11 mouse cellular contexts compared by ENCODE assay signal in genomic region chrX:142490093-142490717, GRCm38 (mm10).
DNase-seq lines count a peak whose midpoint lies in the region; ATAC-seq and TF ChIP-seq lines count a peak whose summit lies in the region.
"Had no signal": no experiment of that assay in that cellular context is flagged by ENCODE, and none has a peak within 500 bp of the region (broad histone marks: within the 10 kb centered on the region; RNA-seq: fewer than 3 reads in every experiment).

No protein-coding gene starts in this region.

- peak; percentile 57 for ATAC-seq in intestine, postnatal 0 days
- ATAC-seq in monocyte, adult 5-6 weeks (replicated peaks; ENCODE audit: insufficient number of reproducible peaks, low FRiP score, low TSS enrichment, poor library complexity, severe bottlenecking), result no peak
- ATAC-seq in neural tube, embryonic 15.5 days (ENCODE audit: low FRiP score), result no peak
- ATAC-seq in midbrain, embryonic 13.5 days, result no peak
- ATAC-seq: midbrain, embryonic 16.5 days had no signal

- H3K9ac ChIP-seq in intestine, postnatal 0 days (ENCODE audit: low read depth, low read length), result no peak overlapping the region
- H3K9ac ChIP-seq in neural tube, embryonic 15.5 days (replicated peaks), result no peak overlapping the region
- H3K9ac ChIP-seq in midbrain, embryonic 13.5 days (replicated peaks), result no peak overlapping the region

- TF ChIP-seq CTCF in intestine, postnatal 0 days (IDR thresholded peaks at IDR 0.05; ENCODE audit: low read depth), result no peak

- no peaks in the 10 kb centered on the region for H3K9me3 ChIP-seq in heart, embryonic 10.5 days
- H3K9me3 ChIP-seq in intestine, postnatal 0 days (ENCODE audit: control insufficient read depth), result no peaks in the 10 kb centered on the region
- H3K9me3 ChIP-seq in neural tube, embryonic 15.5 days (replicated peaks), result no peaks in the 10 kb centered on the region
- no peaks in the 10 kb centered on the region for H3K9me3 ChIP-seq in midbrain, embryonic 13.5 days

- H3K27ac ChIP-seq in heart, embryonic 10.5 days, result no peak overlapping the region
- H3K27ac ChIP-seq in intestine, postnatal 0 days (ENCODE audit: low read depth, low read length), result no peak overlapping the region
- H3K27ac ChIP-seq in neural tube, embryonic 15.5 days (replicated peaks), result no peak overlapping the region
- no peak overlapping the region for H3K27ac ChIP-seq in midbrain, embryonic 13.5 days

- no peak overlapping the region for H3K4me3 ChIP-seq in heart, embryonic 10.5 days
- H3K4me3 ChIP-seq in intestine, postnatal 0 days (ENCODE audit: low read depth, low read length), result no peak overlapping the region
- H3K4me3 ChIP-seq in neural tube, embryonic 15.5 days (replicated peaks), result no peak overlapping the region
- H3K4me3 ChIP-seq in midbrain, embryonic 13.5 days (replicated peaks), result no peak overlapping the region

- H3K27me3 ChIP-seq in heart, embryonic 10.5 days (ENCODE audit: insufficient read depth, poor library complexity, severe bottlenecking), result peaks cover 9% of the 10 kb centered on the region; the same call in 1 of the 2 replicates
- H3K27me3 ChIP-seq in intestine, postnatal 0 days (replicated peaks; ENCODE audit: control insufficient read depth, insufficient read depth, low read length), result no peaks in the 10 kb centered on the region
- H3K27me3 ChIP-seq in neural tube, embryonic 15.5 days (replicated peaks), result 0 out of 2 replicates have a peak, but pooled peaks cover 4% of the 10 kb centered on the region
- peaks cover 20% of the 10 kb centered on the region; the same call in 1 of the 2 replicates for H3K27me3 ChIP-seq in midbrain, embryonic 13.5 days

- no peaks in the 10 kb centered on the region for H3K36me3 ChIP-seq in heart, embryonic 10.5 days
- no peaks in the 10 kb centered on the region for H3K36me3 ChIP-seq in intestine, postnatal 0 days (ENCODE audit: control insufficient read depth, insufficient read depth)
- H3K36me3 ChIP-seq in neural tube, embryonic 15.5 days, result no peaks in the 10 kb centered on the region
- H3K36me3 ChIP-seq in midbrain, embryonic 13.5 days, result no peaks in the 10 kb centered on the region

- 67% methylated on average over 8 of the region's 8 CpGs for WGBS in heart, embryonic 10.5 days
- WGBS in intestine, postnatal 0 days, result 37% methylated on average over 8 of the region's 8 CpGs
- WGBS in neural tube, embryonic 15.5 days, result 59% methylated on average over 8 of the region's 8 CpGs
- WGBS in midbrain, embryonic 13.5 days, result 78% methylated on average over 8 of the region's 8 CpGs

- no peaks in the 10 kb centered on the region for H3K4me1 ChIP-seq in heart, embryonic 10.5 days
- no peaks in the 10 kb centered on the region for H3K4me1 ChIP-seq in intestine, postnatal 0 days (replicated peaks; ENCODE audit: control insufficient read depth, insufficient read depth, low read length)
- no peaks in the 10 kb centered on the region for H3K4me1 ChIP-seq in neural tube, embryonic 15.5 days
- H3K4me1 ChIP-seq in midbrain, embryonic 13.5 days (replicated peaks), result no peaks in the 10 kb centered on the region

- H3K4me2 ChIP-seq in intestine, postnatal 0 days (replicated peaks; ENCODE audit: low read depth), result no peak overlapping the region
- H3K4me2 ChIP-seq in neural tube, embryonic 15.5 days, result no peak overlapping the region
- H3K4me2 ChIP-seq in midbrain, embryonic 13.5 days (replicated peaks), result no peak overlapping the region

- peak; percentile 29 to 36 for DNase-seq in heart, adult 18-20 months
- DNase-seq in heart, embryonic 10.5 days (ENCODE audit: low spot score), result no peak
- DNase-seq in right cerebral cortex, adult 18-20 months, result peak; percentile 38
- DNase-seq in right cerebral cortex, postnatal 14 days, result no peak
- DNase-seq: cerebellum, postnatal 10 days; spleen, adult 18-20 months had no signal

Comparison
In these comparisons a context has a peak if more than half of its experiments do, and no peak if none do; other contexts are left out.
1. DNase-seq: peak in heart, adult 18-20 months (2 of 2) and right cerebral cortex, adult 18-20 months (single experiment); none in heart, embryonic 10.5 days (single experiment) and right cerebral cortex, postnatal 14 days (single experiment).